ENCODE assay signal across 14 mouse cellular contexts in genomic region chr10:20005491-20005952, GRCm38 (mm10).
A peak's percentile ranks its signal among the peaks of the same experiment; 100 is the strongest.
DNase-seq lines count a peak whose midpoint lies in the region; ATAC-seq and TF ChIP-seq lines count a peak whose summit lies in the region.
"Had no signal": no experiment of that assay in that cellular context is flagged by ENCODE, and none has a peak within 500 bp of the region (broad histone marks: within the 10 kb centered on the region; RNA-seq: fewer than 3 reads in every experiment).

No protein-coding gene starts in this region.

- TF ChIP-seq EP300 in CH12.LX (IDR thresholded peaks at IDR 0.05; ENCODE audit: low read length), result peak; percentile 82

- H3K27me3 ChIP-seq in liver, adult 2 months (ENCODE audit: control insufficient read depth, insufficient read depth, low read length), result no peaks in the 10 kb centered on the region
- no peaks in the 10 kb centered on the region for H3K27me3 ChIP-seq in liver, embryonic 12.5 days (replicated peaks)
- no peaks in the 10 kb centered on the region for H3K27me3 ChIP-seq in CH12.LX (replicated peaks)
- H3K27me3 ChIP-seq: forebrain, embryonic 12.5 days; heart, embryonic 15.5 days; liver, embryonic 13.5 days; megakaryocyte, embryonic 14.5 days had no signal

- H3K4me3 ChIP-seq in liver, adult 2 months (ENCODE audit: insufficient read depth, low read depth, low read length), result no peak overlapping the region
- no peak overlapping the region for H3K4me3 ChIP-seq in liver, embryonic 12.5 days
- peak overlapping the region; percentile 7 to 31 (median 11) for H3K4me3 ChIP-seq in CH12.LX (replicated peaks in 1 of 3; ENCODE audit: low read depth in 2 of 3, low read length in 2 of 3, poor library complexity in 1 of 3)
- H3K4me3 ChIP-seq: forebrain, embryonic 12.5 days; heart, embryonic 15.5 days; liver, embryonic 13.5 days; megakaryocyte, embryonic 14.5 days had no signal

- H3K9ac ChIP-seq in liver, adult 2 months (ENCODE audit: low read depth, low read length), result no peak overlapping the region
- no peak overlapping the region for H3K9ac ChIP-seq in liver, embryonic 12.5 days
- H3K9ac ChIP-seq in CH12.LX (ENCODE audit: insufficient read depth, low read depth), result peak overlapping the region; percentile 17; the same call in 1 of the 2 replicates
- H3K9ac ChIP-seq: forebrain, embryonic 12.5 days; heart, embryonic 15.5 days; liver, embryonic 13.5 days had no signal

- in situ Hi-C loops in CH12.LX (cut with MboI; ENCODE audit: low pct_ligation_motif_present, low pct_unique_long_range_greater_than_20kb, low sequenced_read_pairs), result loop anchor here (10.0 kb wide), 1 partner anchor 59 kb away; no protein-coding TSS in a partner anchor

- TF ChIP-seq POLR2A in liver, adult 2 months (IDR thresholded peaks at IDR 0.05; ENCODE audit: extremely low read depth, insufficient read depth, low read length), result no peak
- peak; percentile 20; the same call in 1 of the 2 replicates for TF ChIP-seq POLR2A in CH12.LX (IDR thresholded peaks at IDR 0.05; ENCODE audit: low read depth, low read length)

- no peak overlapping the region for H3K4me2 ChIP-seq in liver, embryonic 12.5 days
- H3K4me2 ChIP-seq in CH12.LX (ENCODE audit: insufficient read depth, low read depth, poor library complexity, severe bottlenecking), result peak overlapping the region; percentile 72
- H3K4me2 ChIP-seq: forebrain, embryonic 12.5 days; heart, embryonic 15.5 days; liver, embryonic 13.5 days had no signal

- H3K27ac ChIP-seq in liver, adult 2 months (replicated peaks; ENCODE audit: insufficient read depth, low read depth, low read length), result no peak overlapping the region
- no peak overlapping the region for H3K27ac ChIP-seq in liver, embryonic 12.5 days
- peak overlapping the region; percentile 64; the same call in 1 of the 2 replicates for H3K27ac ChIP-seq in CH12.LX (ENCODE audit: insufficient read depth, low read depth)
- H3K27ac ChIP-seq: forebrain, embryonic 12.5 days; liver, embryonic 13.5 days had no signal

- H3K36me3 ChIP-seq in liver, adult 2 months (ENCODE audit: control insufficient read depth, insufficient read depth, low read length), result peaks cover 2% of the 10 kb centered on the region; the same call in 1 of the 2 replicates
- no peaks in the 10 kb centered on the region for H3K36me3 ChIP-seq in liver, embryonic 12.5 days
- peaks cover 18 to 57% of the 10 kb centered on the region in 2 experiments for H3K36me3 ChIP-seq in CH12.LX (replicated peaks in 1 of 2; ENCODE audit: control insufficient read depth in 1 of 2, insufficient read depth in 1 of 2, low read length in 1 of 2)
- H3K36me3 ChIP-seq: forebrain, embryonic 12.5 days; heart, embryonic 15.5 days; liver, embryonic 13.5 days had no signal

- H3K4me1 ChIP-seq in liver, adult 2 months (ENCODE audit: control insufficient read depth, insufficient read depth, low read length), result peaks cover 7% of the 10 kb centered on the region; the same call in 1 of the 2 replicates
- no peaks in the 10 kb centered on the region for H3K4me1 ChIP-seq in liver, embryonic 12.5 days
- peaks cover 14 to 61% of the 10 kb centered on the region in 2 experiments for H3K4me1 ChIP-seq in CH12.LX (ENCODE audit: control insufficient read depth in 1 of 2, insufficient read depth in 2 of 2)

- ATAC-seq in liver, embryonic 12.5 days, result no peak
- ATAC-seq in common myeloid progenitor, adult 5-6 weeks (replicated peaks; ENCODE audit: low read depth, poor library complexity, severe bottlenecking), result peak; percentile 76
- ATAC-seq in neutrophil, adult 5-6 weeks (ENCODE audit: extremely low read depth, insufficient number of reproducible peaks, low FRiP score, poor library complexity, severe bottlenecking), result peak; percentile 56; the same call in 1 of the 2 replicates
- ATAC-seq: intestine, embryonic 16.5 days had no signal

- peak; percentile 55 for DNase-seq in liver, adult 2 months (ENCODE audit: extremely low read depth, low read depth, low spot score)
- DNase-seq in CH12.LX (ENCODE audit: extremely low read depth), result peak; percentile 81
- DNase-seq in thymus, postnatal 25 days, result no peak
- no peak for DNase-seq in embryo, embryonic 10 days (ENCODE audit: low spot score)
- DNase-seq: cerebellum, adult 11-12 months; liver, embryonic 13.5 days; thymus, postnatal 4 days had no signal

- no peak for TF ChIP-seq CTCF in liver, adult 2 months (IDR thresholded peaks at IDR 0.05; ENCODE audit: low read depth, low read length)
- no peak for TF ChIP-seq CTCF in CH12.LX (conservative IDR thresholded peaks at IDR 0.05 in 1 of 2, IDR thresholded peaks at IDR 0.05 in 1 of 2; ENCODE audit: low read depth in 2 of 2, low read length in 2 of 2)

- WGBS in liver, adult 2 months, result 21% methylated on average over 6 of the region's 6 CpGs
- 85% methylated on average over 6 of the region's 6 CpGs for WGBS in liver, embryonic 12.5 days (ENCODE audit: insufficient replicate concordance)

- no peak for TF ChIP-seq RAD21 in CH12.LX (IDR thresholded peaks at IDR 0.05; ENCODE audit: low read depth, low read length)

- dilution Hi-C loops in CH12.LX (cut with MboI; ENCODE audit: extremely low pct_ligation_motif_present, extremely low pct_unique_long_range_greater_than_20kb, low sequenced_read_pairs), result no loop called here

- peaks cover 5% of the 10 kb centered on the region; the same call in 1 of the 2 replicates for H3K79me2 ChIP-seq in liver, adult 2 months (ENCODE audit: control insufficient read depth, insufficient read depth, low read length)
- H3K79me2 ChIP-seq in CH12.LX (replicated peaks; ENCODE audit: control insufficient read depth, extremely low read depth, insufficient read depth, poor library complexity, severe bottlenecking), result peaks cover 31% of the 10 kb centered on the region

- no peaks in the 10 kb centered on the region for H3K9me3 ChIP-seq in liver, embryonic 12.5 days (replicated peaks)
- peaks cover 29% of the 10 kb centered on the region for H3K9me3 ChIP-seq in CH12.LX (replicated peaks; ENCODE audit: low read length)
- H3K9me3 ChIP-seq: forebrain, embryonic 12.5 days; heart, embryonic 15.5 days; liver, embryonic 13.5 days had no signal

TF ChIP-seq in CH12.LX, 34 proteins besides CTCF, POLR2A, EP300 and RAD21 (continues in another document):
- TF ChIP-seq ELF1 (IDR thresholded peaks at IDR 0.05; ENCODE audit: low read depth, low read length) (0 out of 2 replicates have a peak, but pooled peaks have one; percentile 31), ZC3H11A (IDR thresholded peaks at IDR 0.05; ENCODE audit: low read depth, low read length) (no peak), MEF2A (IDR thresholded peaks at IDR 0.05; ENCODE audit: borderline replicate concordance, low read depth, low read length) (peak; percentile 56; the same call in 1 of the 2 replicates), MAFK (IDR thresholded peaks at IDR 0.05; ENCODE audit: insufficient replicate concordance, low read length) (no peak), IRF4 (IDR thresholded peaks at IDR 0.05; ENCODE audit: low read depth, low read length) (peak; percentile 93), ZNF384 (IDR thresholded peaks at IDR 0.05; ENCODE audit: low read depth, low read length) (no peak), USF1 (IDR thresholded peaks at IDR 0.05; ENCODE audit: low read depth, low read length) (no peak), PAX5 (IDR thresholded peaks at IDR 0.05; ENCODE audit: low read length) (no peak), RCOR1 (conservative IDR thresholded peaks at IDR 0.05; ENCODE audit: low read depth, low read length) (no peak), USF2 (conservative IDR thresholded peaks at IDR 0.05; ENCODE audit: low read depth, low read length) (no peak), UBTF (IDR thresholded peaks at IDR 0.05; ENCODE audit: low read depth, low read length) (no peak), ZKSCAN1 (IDR thresholded peaks at IDR 0.05; ENCODE audit: borderline replicate concordance, low read depth, low read length) (no peak), POLR2AphosphoS2 (IDR thresholded peaks at IDR 0.05; ENCODE audit: low read depth, low read length) (no peak), BHLHE40 (IDR thresholded peaks at IDR 0.05; ENCODE audit: low read depth, low read length) (peak; percentile 58), NELFE (IDR thresholded peaks at IDR 0.05; ENCODE audit: low read depth, low read length) (0 out of 2 replicates have a peak, but pooled peaks have one; percentile 30), SMC3 (IDR thresholded peaks at IDR 0.05; ENCODE audit: low read depth, low read length) (0 out of 2 replicates have a peak, but pooled peaks have one; percentile 2), JUN (IDR thresholded peaks at IDR 0.05; ENCODE audit: insufficient read depth, low read depth, low read length) (peak; percentile 39), CHD1 (IDR thresholded peaks at IDR 0.05; ENCODE audit: low read depth, low read length) (0 out of 2 replicates have a peak, but pooled peaks have one; percentile 75), E2F4 (IDR thresholded peaks at IDR 0.05; ENCODE audit: insufficient replicate concordance, low read depth, low read length) (no peak), JUND (conservative IDR thresholded peaks at IDR 0.05; ENCODE audit: low read depth, low read length) (peak; percentile 31; the same call in 1 of the 2 replicates), ETS1 (conservative IDR thresholded peaks at IDR 0.05; ENCODE audit: low read depth, low read length) (peak; percentile 85), TCF12 (IDR thresholded peaks at IDR 0.05; ENCODE audit: low read depth, low read length) (0 out of 2 replicates have a peak, but pooled peaks have one; percentile 38), MYC (IDR thresholded peaks at IDR 0.05; ENCODE audit: low read depth, low read length) (0 out of 2 replicates have a peak, but pooled peaks have one; percentile 57), NRF1 (IDR thresholded peaks at IDR 0.05; ENCODE audit: low read depth, low read length) (no peak), ZMIZ1 (IDR thresholded peaks at IDR 0.05; ENCODE audit: low read depth, low read length) (peak; percentile 68; the same call in 1 of the 2 replicates), MAZ (IDR thresholded peaks at IDR 0.05; ENCODE audit: low read depth, low read length) (no peak), GABPA (IDR thresholded peaks at IDR 0.05; ENCODE audit: insufficient replicate concordance, low read depth, low read length) (no peak), CHD2 (IDR thresholded peaks at IDR 0.05; ENCODE audit: low read length) (0 out of 2 replicates have a peak, but pooled peaks have one; percentile 25), KAT2A (IDR thresholded peaks at IDR 0.05; ENCODE audit: insufficient replicate concordance, low read length) (no peak), SIN3A (IDR thresholded peaks at IDR 0.05; ENCODE audit: low read length) (peak; percentile 74; the same call in 1 of the 2 replicates), MXI1 (IDR thresholded peaks at IDR 0.05; ENCODE audit: low read depth, low read length) (peak; percentile 54; the same call in 1 of the 2 replicates), TBP (conservative IDR thresholded peaks at IDR 0.05; ENCODE audit: low read depth, low read length) (peak; percentile 60; the same call in 1 of the 2 replicates), MAX (IDR thresholded peaks at IDR 0.05; ENCODE audit: low read length) (no peak)

Comparison
In these comparisons a context has a peak if more than half of its experiments do, and no peak if none do; other contexts are left out.
1. DNase-seq: peak in liver, adult 2 months (single experiment) and CH12.LX (single experiment); none in thymus, postnatal 25 days (single experiment) and embryo, embryonic 10 days (single experiment).
2. H3K4me3 ChIP-seq: peak in CH12.LX (3 of 3); none in liver, adult 2 months (single experiment) and liver, embryonic 12.5 days (single experiment).